Mouse (Mus musculus): ENCODE measurements around the gene Tmem248. TPM values are rescaled to one million over a fixed set of nuclear protein-coding genes. Genes with fewer than 3 reads are reported as not detected.
"Not testable (repeated sequence)": the region's sequence is repeated elsewhere in the genome, so short reads cannot be mapped to it uniquely, and the experiment has no call there.

Gene Tmem248
- total RNA-seq, 2 experiments from 2014 or later = 29.3 to 30.0 TPM

- DNase-seq (ENCODE audit: low spot score in 2 of 2) = not testable (repeated sequence)
Measured at GRCm38 (mm10) chr5:130255799-130256525, 39.1 kb downstream of the Tmem248 start.

DNA sequence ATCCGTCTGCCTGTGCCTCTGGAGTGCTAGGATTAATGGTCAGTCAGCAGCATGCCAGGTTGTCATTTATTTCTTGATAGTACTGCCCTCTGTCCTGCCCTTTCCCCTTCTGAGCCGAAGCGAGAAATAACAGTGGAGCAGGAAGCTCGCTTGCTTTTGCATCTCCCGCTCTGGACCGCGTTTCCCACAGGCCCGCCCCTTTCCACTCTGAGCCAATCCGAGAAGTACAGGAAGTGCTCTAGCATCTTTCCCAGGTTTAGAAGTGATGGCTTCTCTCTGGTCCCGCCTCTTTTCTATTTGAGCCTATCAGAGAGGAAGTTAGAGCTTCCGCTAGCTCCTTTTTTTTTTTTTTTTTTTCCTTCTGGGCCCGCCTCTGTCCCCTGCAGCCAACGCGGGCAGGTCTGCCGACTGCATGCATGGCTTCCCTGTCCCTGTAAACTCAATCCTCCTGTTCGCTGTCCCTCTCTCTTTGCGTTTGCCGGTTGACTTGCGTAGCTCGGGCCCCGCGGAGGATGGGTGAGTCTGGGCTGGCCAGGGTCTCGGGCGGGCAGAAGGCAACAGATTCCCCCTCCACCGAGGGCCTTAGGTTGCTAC, 39.9 kb downstream of the Tmem248 start:
- peak; percentile 80 to 92 for DNase-seq (ENCODE audit: low spot score in 2 of 2)

- DNase-seq (ENCODE audit: low spot score in 2 of 2) = no peak
Measured at GRCm38 (mm10) chr5:130257303-130257702, 40.4 kb downstream of the Tmem248 start.

DNA sequence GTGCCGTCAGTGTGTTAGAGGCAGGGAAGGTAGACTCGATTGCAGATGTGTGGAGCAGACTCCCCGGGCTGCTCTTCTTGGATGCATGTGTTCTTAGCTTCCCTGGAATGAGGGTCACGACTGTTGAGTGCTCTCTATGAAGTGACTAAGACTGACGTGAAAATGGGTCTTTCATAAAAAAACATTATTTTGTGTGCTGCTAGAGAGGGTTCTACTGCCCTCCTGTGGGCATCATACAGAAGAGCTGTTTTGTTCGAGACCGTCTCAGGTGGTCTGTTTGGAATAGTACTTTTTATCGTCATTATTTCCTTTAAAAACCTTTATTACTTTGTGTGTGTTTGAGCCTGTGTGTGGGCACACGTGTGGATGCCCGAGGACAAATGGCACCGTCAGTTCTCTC, 46.6 kb downstream of the Tmem248 start:
- no peak for DNase-seq (ENCODE audit: low spot score in 2 of 2)

DNA sequence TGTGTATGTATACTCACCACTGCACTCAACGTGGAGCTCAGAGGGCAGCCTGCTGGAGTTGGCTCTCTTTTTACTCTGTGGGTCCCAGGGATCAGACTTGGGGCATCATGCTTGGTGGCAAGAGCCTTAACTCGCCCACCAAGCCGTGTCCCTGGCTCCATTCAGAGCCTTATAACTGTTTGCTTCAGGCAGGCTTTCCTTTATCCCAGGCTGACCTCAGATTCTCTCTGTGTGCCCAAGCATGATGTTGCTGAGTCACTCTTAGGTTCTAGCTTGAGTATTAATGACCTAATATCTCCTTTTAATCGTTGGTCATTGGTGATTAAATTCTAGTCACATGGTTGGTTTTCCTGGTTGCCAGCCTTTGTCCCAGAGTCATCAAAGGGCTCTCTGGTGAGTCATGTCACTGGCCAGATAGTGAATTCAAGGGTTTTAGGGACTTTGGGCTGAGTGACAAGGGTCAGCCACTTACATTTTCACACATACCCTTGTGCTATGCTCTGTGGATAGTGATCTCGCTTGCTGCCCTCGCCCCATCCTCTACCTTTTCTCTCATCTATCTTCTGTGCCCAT, 47.6 kb downstream of the Tmem248 start:
- no peak for DNase-seq (ENCODE audit: low spot score in 2 of 2)

GRCm38 (mm10) chr5:130266651-130267050, 49.8 kb downstream of the Tmem248 start:
- peak in 1 of 2 experiments; percentile 18 for DNase-seq (ENCODE audit: low spot score in 2 of 2)

DNA sequence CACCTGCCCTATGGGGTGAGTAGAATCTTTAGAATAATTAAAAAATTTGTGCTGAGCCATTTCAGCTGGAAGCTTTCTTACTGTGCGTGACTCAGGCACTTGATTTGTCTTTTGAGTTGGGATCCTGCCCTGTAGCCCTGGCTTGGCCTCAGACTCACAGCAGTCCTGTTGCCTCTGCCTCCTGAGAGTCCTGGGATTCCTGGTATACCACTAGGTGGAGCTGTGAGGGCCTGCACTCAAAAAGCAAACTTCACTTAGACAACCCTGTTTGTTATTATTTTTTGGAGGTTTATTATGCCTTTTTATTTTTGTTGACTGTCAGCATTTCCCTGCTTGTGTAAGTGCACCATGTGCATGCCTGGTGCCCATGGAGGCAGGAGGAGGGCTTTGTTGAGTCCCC, 50.4 kb downstream of the Tmem248 start:
- no peak for DNase-seq (ENCODE audit: low spot score in 2 of 2)

DNA sequence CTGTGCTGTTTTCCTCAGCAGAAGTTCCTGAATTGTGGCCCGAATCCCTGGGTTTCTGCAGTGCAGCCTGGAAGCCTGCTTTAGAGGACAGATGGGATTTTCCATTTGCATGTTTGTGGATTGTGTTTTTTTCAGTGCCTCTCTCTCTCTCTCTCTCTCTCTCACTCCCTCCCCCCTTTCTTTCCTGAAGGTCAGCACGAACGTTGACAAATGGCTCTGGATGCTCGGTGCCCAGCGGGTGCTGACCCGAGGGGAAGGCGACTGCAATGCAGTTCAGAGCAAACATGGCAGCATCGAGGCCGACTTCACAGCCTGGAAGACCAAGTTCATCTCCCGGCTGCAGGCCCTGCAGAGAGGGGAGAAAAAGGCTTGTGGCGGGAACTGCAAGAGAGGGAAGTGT, 52.1 kb downstream of the Tmem248 start:
- DNase-seq (ENCODE audit: low spot score in 2 of 2) = no peak

DNA sequence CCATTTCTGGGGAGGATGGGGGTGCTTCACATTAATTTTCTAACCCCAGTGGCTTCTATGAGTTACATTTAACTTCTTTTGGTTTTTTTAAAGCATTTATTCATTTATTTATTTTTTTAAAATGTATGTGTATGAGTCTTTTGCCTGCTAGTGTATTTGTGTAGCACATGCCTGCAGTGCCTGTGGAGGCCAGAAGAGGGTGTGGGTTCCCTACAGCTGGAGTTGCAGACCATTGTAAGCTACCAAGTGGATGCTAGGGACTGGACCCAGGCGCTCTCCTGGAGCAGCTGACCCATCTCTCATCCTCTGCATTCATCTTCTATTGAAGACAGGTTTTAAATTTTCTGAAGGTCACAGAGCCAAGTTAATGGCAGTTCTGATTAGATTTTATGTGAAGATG, 55.5 kb downstream of the Tmem248 start:
- DNase-seq (ENCODE audit: low spot score in 2 of 2) = no peak

- no peak for DNase-seq (ENCODE audit: low spot score in 2 of 2)
Measured at GRCm38 (mm10) chr5:130273046-130273445, 56.2 kb downstream of the Tmem248 start.

GRCm38 (mm10) chr5:130275509-130275908, 58.6 kb downstream of the Tmem248 start:
- DNase-seq (ENCODE audit: low spot score in 2 of 2) = peak in 1 of 2 experiments; percentile 25

DNA sequence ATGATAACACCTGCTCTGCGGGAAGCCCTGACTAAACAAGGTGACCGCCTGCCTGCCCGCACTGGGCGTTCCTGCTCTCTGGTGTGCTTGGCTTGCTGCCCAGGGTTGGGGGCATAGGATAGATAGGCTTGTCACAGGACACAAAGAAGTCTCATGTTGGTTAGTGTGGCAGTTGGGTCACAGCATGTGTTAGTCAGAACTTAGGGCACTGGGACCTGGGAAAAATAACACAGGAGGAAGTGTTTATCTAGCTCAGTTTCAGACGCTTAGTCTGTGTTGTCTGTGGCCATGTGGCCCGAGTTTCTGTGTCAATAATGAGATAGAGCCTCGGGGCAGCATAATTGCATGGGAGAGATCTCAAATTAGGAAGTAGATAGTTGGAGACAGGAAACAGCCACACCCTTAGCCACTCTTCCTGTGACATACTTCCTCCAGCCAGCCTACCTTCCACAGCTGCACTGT, 61.2 kb downstream of the Tmem248 start:
- no peak for DNase-seq (ENCODE audit: low spot score in 2 of 2)

GRCm38 (mm10) chr5:130283079-130283732, 66.3 kb downstream of the Tmem248 start:
- DNase-seq (ENCODE audit: low spot score in 2 of 2) = no peak

DNA sequence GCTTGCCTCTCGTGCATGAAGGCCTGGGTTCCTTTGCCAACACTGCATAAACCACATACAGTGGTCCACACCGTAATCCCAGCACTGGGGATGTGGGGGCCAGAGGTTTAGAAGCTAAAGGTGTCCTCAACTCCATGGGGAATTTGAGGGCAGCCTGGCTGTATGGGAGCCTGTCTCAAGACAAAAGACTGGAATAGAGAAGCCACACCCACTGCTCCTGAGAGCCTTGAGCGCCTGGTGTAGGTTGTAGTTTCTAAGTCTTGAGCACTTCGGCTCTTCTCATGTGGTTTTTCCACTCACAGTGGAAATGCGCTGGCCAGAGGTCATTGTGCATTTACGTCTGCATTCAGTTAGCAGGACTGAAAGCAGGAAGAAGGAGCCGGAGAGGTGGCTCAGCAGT, 71.2 kb downstream of the Tmem248 start:
- no peak for DNase-seq (ENCODE audit: low spot score in 2 of 2)

DNA sequence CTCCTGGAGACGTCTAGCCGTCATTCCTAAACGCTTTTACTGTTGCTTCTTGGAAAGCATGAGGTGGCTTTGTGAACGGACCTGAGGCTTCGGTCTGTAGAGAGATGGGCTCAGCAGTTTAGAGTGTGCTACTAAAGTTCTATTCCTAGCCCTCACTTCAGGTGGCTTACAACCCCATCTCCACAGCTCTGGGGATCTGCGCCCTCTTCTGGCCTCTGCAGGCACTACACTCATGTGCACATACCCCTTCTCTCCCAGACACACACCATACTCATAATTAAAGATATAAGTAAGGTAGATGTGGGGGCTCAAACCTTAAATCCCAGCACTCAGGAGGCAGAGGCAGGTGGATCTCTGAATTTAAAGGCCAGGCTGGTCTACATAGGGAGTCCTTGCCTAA, 73.4 kb downstream of the Tmem248 start:
- no peak for DNase-seq (ENCODE audit: low spot score in 2 of 2)

DNA sequence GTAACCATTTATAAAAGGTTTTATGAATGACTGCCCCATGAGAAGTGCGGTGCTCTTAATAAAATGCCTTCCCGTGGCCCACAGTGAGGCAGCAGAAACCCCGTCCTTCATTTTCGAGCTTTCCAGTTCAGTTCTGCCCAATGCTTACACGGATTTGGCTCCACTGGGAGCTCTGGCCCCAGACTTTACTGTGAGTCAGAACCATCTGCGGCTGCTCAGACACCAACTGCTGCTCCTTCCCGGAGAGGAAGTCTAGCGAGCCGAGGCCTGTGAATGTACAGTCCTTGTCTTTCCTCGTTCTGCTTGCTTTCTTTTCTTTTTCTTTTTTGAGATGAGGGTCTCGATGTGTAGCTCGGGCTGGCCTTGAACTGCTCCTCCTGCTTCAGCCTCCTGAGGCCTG, 73.9 kb downstream of the Tmem248 start:
- no peak for DNase-seq (ENCODE audit: low spot score in 2 of 2)

DNA sequence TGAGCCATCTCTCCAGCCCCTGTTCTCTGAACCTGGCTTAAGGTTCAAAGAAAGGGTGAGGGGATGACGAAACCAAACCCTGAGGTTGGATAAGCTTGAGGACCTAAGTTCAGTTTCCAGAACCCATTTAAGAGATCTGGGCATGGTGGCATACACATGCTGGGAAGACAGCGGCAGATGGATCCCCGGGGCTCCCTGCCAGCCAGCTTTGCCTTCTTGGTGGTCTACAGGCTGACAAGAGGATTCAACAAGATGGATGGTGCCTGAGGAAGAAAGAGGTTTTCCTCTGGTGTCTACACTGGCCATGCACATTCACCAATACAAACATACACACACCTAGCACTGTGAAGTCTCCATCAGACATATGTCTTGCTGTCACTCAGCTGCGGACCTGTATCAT, 76.1 kb downstream of the Tmem248 start:
- DNase-seq (ENCODE audit: low spot score in 2 of 2) = no peak

Other genes with a start within 250 kb of the Tmem248 start
- 10 to 100 TPM; 25.1 to 28.6 TPM for gene Gusb, start 214.0 kb upstream of the Tmem248 start, total RNA-seq (2021)
- 10 to 100 TPM; 13.0 to 14.8 TPM for gene Asl, start 187.8 kb upstream of the Tmem248 start, total RNA-seq (2021)
- gene Crcp, start 187.8 kb upstream of the Tmem248 start, total RNA-seq (2021) = 10 to 100 TPM; 14.4 to 16.3 TPM
- 10 to 100 TPM; 40.6 to 41.8 TPM for gene Tpst1, start 143.8 kb upstream of the Tmem248 start, total RNA-seq (2021)
- gene Kctd7, start 72.2 kb upstream of the Tmem248 start, total RNA-seq (2021) = 1 to 10 TPM; 6.6 to 8.0 TPM
- gene Rabgef1, start 45.3 kb upstream of the Tmem248 start, total RNA-seq (2021) = 10 to 100 TPM; 34.9 to 37.5 TPM
- 10 to 100 TPM; 33.7 to 40.2 TPM for gene Sbds, start 38.4 kb downstream of the Tmem248 start, total RNA-seq (2021)
- 10 to 100 TPM; 13.1 to 14.6 TPM for gene Tyw1, start 38.5 kb downstream of the Tmem248 start, total RNA-seq (2021)
- gene Caln1, start 152.4 kb downstream of the Tmem248 start, total RNA-seq (2021) = not detected
- not detected for gene A330070K13Rik, start 167.6 kb downstream of the Tmem248 start, total RNA-seq (2021)

All from gastrocnemius, postnatal 4 days (tissue).